Mouse (Mus musculus): ENCODE measurements at regions not wholly inside any gene's neighbourhood (a gene's known extent, or its start where the extent isn't known, plus 50 kb on each side); places are given as distances from the start of the nearest gene placed in this dataset.
"Not testable (repeated sequence)": the region's sequence is repeated elsewhere in the genome, so short reads cannot be mapped to it uniquely, and the experiment has no call there.

GRCm38 (mm10) chr3:6886200-6887052 is 266.2 kb upstream of the 1700008P02Rik start:
- no peak for DNase-seq (ENCODE audit: low spot score in 2 of 2)

GRCm38 (mm10) chr3:6883401-6883800 is 263.2 kb upstream of the 1700008P02Rik start:
- no peak for DNase-seq (ENCODE audit: low spot score in 2 of 2)

DNA sequence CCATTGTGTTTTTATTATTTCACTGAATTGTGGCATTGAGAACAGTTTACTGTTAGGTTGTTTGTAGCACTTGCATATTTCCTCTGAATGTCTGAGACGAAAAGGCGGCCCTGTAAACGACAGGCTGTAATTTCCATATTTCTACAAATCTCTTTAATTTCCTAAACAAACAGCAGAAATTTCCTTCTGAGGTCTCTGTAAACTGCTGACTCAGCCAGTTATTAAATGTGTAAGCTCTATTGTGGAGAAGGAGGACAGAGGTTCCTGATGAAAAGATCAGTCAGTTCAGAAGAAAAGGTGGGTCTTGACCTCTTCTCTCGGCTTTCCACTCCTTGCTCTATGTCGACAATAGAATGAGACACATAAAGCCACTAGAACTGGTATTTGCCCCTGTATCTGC is 256.0 kb upstream of the 1700008P02Rik start:
- no peak for DNase-seq (ENCODE audit: low spot score in 2 of 2)

DNA sequence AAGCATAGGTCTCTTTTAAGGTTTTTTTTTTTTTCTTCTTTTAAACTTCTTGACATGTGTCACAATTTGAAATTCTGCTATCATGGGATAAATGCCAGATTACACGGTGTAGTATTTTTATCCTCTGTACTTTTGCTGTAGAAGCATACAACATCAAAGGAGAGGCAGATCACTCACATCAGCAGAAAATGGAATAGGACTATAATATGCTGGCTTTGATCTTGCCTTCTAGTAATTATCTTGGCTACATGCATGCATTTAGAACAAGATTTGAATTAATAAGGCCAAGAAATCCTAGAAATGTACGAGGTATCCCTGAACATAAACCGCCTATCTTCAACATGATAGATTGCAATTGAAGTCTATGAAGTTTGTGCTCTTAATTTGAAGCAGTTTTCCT is 251.9 kb upstream of the 1700008P02Rik start:
- no peak for DNase-seq (ENCODE audit: low spot score in 2 of 2)

DNA sequence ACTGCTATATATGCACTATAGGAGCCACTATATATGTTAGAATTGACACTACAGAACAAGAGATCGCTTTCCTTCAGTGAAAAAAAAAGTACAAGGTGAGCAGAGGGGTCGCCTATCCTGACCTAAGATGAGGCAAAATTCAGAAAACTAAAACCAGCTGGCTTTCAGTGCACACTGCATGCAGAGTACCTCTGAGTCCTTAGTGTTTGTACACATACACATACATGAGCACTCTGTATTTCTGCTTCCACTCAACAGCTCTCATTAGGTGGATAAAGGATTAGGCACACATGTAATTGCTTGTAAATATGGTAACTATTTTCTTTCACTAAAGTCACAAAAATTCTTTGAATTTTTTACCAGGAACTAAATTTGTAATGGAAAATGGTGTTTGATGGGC is 251.5 kb upstream of the 1700008P02Rik start:
- DNase-seq (ENCODE audit: low spot score in 2 of 2), result no peak

- no peak for DNase-seq (ENCODE audit: low spot score in 2 of 2)
These were observed 245.9 kb upstream of the 1700008P02Rik start for GRCm38 (mm10) chr3:6866148-6866483.

GRCm38 (mm10) chr3:6865462-6866147 is 245.4 kb upstream of the 1700008P02Rik start:
- peak in 1 of 2 experiments; percentile 27 for DNase-seq (ENCODE audit: low spot score in 2 of 2)

GRCm38 (mm10) chr3:6859866-6860180 is 239.6 kb upstream of the 1700008P02Rik start:
- DNase-seq (ENCODE audit: low spot score in 2 of 2), result no peak

DNA sequence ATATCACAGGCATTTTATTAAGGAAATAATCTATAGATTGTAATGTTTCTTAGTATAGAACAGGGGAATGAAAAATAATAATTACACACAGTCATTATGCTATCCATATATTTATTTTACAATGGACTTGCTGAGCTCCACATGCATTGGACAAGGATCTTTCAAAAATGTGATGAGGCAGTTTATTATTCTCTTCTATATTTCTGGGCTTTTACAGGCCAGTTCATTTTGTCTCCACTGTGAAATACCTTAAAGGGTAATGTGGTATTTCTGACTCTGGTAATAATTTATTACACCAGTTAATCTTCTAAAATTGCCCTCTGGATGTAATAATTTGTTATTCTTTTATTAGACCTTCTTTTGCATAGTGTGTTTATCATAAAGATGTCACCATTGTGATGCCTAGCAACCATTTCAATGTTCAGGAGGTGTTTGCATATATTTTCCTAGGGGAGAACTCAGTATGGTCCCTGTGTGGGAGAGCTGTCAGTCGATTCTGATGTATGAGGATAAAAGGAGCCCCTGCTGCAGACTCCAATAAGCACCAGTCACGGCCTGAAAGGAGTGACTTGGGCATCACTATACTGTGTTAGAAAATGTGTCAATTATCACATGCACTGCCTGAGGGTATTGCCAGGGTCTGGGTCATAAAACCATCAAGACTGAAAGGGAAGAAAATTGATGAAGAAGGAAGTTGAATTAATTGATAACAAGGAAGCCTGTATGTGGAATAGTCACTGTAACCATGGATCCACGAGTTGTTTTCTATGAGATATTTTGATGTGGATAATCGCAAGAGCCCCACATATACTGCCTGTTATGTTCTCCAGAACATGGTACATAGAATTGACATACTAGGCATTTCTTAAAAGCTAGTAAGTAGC is 239.0 kb upstream of the 1700008P02Rik start:
- DNase-seq (ENCODE audit: low spot score in 2 of 2), result no peak

DNA sequence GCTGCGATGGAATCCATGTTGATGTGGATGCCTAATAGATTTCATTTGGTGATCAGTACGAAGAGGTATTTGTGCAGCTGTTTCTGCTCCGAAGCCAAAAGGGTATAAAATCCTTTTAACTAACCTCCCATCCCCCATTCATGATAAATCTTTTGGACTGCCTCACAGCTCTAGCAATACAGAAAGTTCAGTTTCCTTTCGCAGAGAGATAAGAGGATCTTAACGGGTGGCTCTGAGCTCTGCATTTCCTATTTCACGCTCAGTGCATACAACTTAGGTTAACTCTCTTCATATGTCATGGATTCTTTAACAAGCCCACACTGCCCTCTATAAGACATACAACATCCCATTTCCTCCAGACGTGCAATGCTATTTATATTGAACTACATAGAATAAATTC is 199.1 kb upstream of the 1700008P02Rik start:
- no peak for DNase-seq (ENCODE audit: low spot score in 2 of 2)

GRCm38 (mm10) chr3:6812346-6812745 is 192.1 kb upstream of the 1700008P02Rik start:
- DNase-seq (ENCODE audit: low spot score in 2 of 2), result no peak

- DNase-seq (ENCODE audit: low spot score in 2 of 2), result no peak
These were observed 189.2 kb upstream of the 1700008P02Rik start for GRCm38 (mm10) chr3:6809381-6809950.

DNA sequence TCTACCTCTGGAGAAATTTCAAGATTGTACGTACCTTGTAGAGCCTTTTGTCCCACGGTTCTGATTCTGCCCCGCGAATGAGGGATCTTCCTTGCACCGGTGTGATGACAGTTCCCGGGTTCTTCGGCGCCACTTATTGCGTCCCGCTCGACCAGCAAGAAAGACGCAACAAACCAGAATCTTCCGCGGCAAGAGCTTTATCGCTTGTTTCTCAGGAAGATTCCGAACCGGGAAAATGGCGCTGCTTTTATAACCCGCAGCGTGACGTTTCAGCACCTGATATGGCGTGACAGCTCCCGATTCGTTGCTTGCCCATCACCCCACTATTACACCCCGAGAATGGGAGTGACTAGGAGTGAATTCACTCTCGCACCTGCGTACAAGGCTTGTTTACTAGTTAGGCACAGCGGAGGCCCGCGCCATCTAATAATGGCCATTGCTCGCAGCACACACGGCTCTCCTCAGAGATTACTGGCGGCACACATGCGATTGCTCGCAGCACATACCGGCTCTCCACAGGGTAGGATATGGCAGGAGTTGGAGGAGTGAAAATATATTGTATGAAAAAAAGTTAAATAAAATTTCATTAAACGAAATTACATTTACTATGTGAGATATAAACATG is 180.0 kb upstream of the 1700008P02Rik start:
- DNase-seq (ENCODE audit: low spot score in 2 of 2), result not testable (repeated sequence)

DNA sequence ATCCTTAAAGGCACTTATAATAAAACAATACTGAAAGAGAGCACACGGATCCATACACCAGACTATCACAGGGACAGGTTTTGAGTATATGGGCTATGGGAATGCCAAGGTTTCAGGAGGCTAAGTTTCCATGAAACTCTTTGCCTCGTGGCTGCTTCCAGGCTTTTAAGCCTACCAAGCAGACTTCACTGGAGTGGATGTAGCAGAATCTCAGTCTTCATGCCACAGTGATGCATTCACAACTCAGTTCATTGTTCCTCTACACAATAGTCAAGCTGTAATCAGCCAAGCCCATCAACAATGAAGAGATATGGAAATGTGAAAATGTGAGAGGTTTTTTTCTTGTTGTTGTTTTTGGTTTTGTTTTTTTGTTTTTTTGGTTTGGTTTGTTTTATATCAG is 148.3 kb upstream of the 1700008P02Rik start:
- DNase-seq (ENCODE audit: low spot score in 2 of 2), result no peak

- not testable (repeated sequence) for DNase-seq (ENCODE audit: low spot score in 2 of 2)
These were observed 147.8 kb upstream of the 1700008P02Rik start for GRCm38 (mm10) chr3:6768085-6768484.

- DNase-seq (ENCODE audit: low spot score in 2 of 2), result no peak
These were observed 138.9 kb upstream of the 1700008P02Rik start for GRCm38 (mm10) chr3:6759172-6759571.

- DNase-seq (ENCODE audit: low spot score in 2 of 2), result no peak
These were observed 137.3 kb upstream of the 1700008P02Rik start for GRCm38 (mm10) chr3:6757562-6757961.

GRCm38 (mm10) chr3:6750746-6751145 is 130.5 kb upstream of the 1700008P02Rik start:
- not testable (repeated sequence) for DNase-seq (ENCODE audit: low spot score in 2 of 2)

DNA sequence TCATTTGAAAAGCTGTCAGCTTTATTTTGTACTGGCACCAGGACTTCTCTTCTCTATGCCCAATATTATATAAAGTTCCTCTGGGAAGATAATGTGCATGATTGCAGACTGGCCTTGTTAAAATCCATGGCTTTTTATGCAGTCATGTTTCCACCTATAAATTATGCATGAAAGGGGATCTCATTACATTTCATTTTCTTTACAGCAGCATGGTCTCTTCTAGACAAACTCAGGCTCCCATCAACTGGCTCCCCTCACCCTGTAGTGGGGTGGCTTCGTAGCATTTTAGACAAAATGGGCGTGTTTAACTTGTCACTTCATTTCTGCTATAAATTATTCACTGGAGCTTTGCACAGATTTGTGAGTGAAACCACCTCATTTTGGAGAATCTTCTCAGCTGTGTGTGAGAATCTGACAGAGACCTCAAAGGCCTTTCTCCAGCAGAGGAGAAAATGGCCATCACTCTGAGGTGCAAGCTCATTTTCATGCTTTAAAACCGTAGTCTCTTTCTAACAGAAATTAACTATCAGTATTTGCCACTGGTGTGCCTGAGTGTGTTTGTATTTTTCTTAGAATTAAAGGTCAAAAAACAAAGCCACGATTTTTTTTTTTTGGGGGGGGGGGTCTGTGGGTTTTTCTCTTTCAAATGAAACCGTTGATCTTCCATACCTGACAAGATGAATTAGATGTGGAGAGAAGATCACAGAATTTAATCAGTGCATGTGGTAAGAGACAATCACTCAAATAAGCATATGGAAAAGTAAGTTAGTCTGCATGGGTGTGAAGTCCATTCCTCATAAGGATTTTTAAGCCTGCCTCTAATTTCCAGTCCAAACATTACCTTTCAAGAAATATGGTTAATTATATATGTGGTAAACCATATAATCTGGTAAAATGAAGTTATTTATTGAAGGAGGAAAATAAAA is 111.4 kb upstream of the 1700008P02Rik start:
- no peak for DNase-seq (ENCODE audit: low spot score in 2 of 2)

DNA sequence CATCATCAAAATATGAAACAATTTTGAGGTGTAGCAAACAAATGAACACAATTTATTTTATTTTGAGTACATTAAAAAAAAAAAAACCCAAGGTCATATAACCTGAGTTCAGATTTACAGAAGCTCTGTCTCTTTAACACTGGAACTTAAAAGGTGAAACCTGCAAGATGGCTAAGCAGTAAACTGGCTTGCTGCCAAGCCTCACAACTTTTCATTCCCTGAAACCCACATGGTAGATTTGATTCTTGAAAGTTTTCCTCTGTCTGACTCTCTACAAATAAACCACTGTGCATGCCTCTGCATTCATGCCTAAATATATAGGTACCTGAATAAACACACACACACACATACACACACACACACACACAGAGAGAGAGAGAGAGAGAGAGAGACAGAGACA is 109.8 kb upstream of the 1700008P02Rik start:
- DNase-seq (ENCODE audit: low spot score in 2 of 2), result no peak
